Mouse (Mus musculus) right cerebral cortex, postnatal 4 days (tissue): ENCODE data around the gene Zscan29.
"Not testable (repeated sequence)": the region's sequence is repeated elsewhere in the genome, so short reads cannot be mapped to it uniquely, and the experiment has no call there.

Experiments
- DNase-seq: peaks from one replicate; pipeline ENCODE4 v3.0.0-alpha.2; 2022

The Zscan29 gene

GRCm38 (mm10) chr2:121132822-121133221 is 38.1 kb downstream of the Zscan29 start:
- no peak for DNase-seq

DNA sequence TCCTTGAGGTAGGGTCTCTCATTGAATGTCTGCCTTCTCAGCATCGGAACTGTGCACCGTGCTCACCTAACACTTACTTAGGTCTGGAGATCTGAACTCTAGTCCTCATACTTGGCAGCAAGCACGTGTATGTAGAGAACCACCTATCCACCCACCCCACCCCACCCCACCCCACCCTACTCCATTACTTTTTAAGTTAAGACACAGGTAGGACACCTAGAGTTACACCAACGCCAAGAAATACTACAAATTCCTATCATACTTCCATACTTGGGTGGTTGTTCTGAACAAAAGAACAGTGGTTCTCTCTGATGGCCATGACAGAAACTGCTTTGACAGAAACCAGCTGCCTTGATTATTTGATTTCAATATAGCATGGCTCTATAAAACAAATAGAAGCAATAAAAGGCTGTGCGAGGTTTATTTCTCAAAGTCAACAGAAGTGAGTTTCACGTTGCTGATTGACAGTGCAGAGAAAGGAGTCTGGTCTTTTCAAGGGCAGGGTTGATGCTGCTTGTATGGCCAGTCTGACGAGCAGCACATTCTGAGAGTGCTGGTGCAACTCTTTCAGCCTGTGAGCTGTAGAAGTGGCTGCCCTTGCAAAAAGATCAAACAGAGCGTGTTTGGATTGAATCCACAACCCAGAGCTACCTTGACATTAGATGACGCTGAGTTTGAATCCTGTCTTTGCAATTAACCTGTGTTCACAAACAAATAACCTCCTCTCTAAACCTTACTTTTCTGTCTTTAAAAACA is 41.9 kb downstream of the Zscan29 start:
- DNase-seq = no peak

GRCm38 (mm10) chr2:121127536-121127935 is 43.4 kb downstream of the Zscan29 start:
- DNase-seq = no peak

GRCm38 (mm10) chr2:121126302-121126701 is 44.6 kb downstream of the Zscan29 start:
- not testable (repeated sequence) for DNase-seq

DNA sequence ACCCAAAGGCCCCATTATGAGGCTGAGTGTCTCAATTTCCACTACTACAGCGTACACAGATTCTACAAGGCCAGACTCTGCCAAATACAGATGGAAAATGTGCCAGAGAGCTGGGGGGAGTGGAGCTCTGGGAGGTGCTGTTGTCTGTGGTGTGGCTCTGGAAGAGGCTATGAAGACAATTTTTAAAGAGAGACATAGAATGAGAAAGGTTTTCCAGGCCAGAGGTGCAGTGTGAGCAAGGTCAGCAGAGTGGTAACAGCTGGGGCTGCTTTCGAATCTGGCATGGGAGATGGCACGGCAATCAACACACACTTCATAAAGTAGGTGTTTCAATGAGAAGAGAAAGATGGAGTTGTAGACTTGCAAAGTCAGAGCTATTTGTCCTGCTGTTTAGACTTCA is 51.7 kb downstream of the Zscan29 start:
- DNase-seq = no peak

DNA sequence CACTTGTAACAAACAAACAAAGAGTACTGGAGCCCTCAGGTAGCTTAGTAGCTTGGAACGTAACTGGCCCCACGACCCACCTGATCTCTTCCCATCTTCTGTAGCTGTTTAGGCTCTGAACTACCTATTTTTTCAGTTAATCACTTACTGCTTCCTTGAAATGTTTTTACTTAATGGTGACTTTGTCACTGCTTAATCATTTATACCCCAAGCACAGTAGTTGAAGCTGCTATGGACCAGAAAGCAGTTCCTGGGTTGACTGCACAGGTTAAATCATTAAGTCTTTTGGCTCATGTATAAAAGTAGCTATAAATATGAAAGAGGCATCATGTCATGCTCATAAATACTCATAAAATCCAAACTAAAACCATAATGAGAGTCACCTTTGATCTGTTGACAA is 55.5 kb downstream of the Zscan29 start:
- no peak for DNase-seq

GRCm38 (mm10) chr2:121109695-121110094 is 61.2 kb downstream of the Zscan29 start, which contains the start of gene Tgm7:
TSS of gene Tgm7 (minus strand) at chr2:121109795.
- no peak for DNase-seq
